Mouse (Mus musculus) midbrain, embryonic 12.5 days (tissue): ENCODE measurements around the gene Tmem189. TPM values are rescaled to one million over a fixed set of nuclear protein-coding genes. Genes with fewer than 3 reads are reported as not detected.
"Not testable (repeated sequence)": the region's sequence is repeated elsewhere in the genome, so short reads cannot be mapped to it uniquely, and the experiment has no call there.

Source experiments
- ATAC-seq: fragments of 200-750 bp; cut with Nextera tagmentation; 2 replicates; pipeline ENCODE4 v1.8.0; 2017; ENCODE audit warnings: low read depth, moderate TSS enrichment, moderate library complexity; ENCODE audit not compliant: low FRiP score
- H3K27ac ChIP-seq: fragments of 300-500 bp; sonication (generic); replicated peaks from 2 replicates; pipeline ENCODE4 v1.5.1; 2016; ENCODE audit warnings: mild to moderate bottlenecking
- H3K27me3 ChIP-seq: fragments of 300-500 bp; sonication (generic); 2 replicates; pipeline ENCODE4 v1.6.1; 2016; ENCODE audit warnings: mild to moderate bottlenecking
- H3K36me3 ChIP-seq: fragments of 300-500 bp; sonication (generic); 2 replicates; pipeline ENCODE4 v1.6.1; 2016
- H3K4me1 ChIP-seq: fragments of 300-500 bp; sonication (generic); 2 replicates; pipeline ENCODE4 v1.6.1; 2016
- H3K4me2 ChIP-seq: fragments of 300-500 bp; sonication (generic); replicated peaks from 2 replicates; pipeline ENCODE4 v1.6.1; 2016; ENCODE audit warnings: mild to moderate bottlenecking, moderate library complexity
- H3K4me3 ChIP-seq: fragments of 300-500 bp; sonication (generic); 2 replicates; pipeline ENCODE4 v1.5.1; 2016; ENCODE audit warnings: mild to moderate bottlenecking
- H3K9ac ChIP-seq: fragments of 300-500 bp; sonication (generic); replicated peaks from 2 replicates; pipeline ENCODE4 v1.6.1; 2016; ENCODE audit warnings: mild to moderate bottlenecking, moderate library complexity
- H3K9me3 ChIP-seq: fragments of 300-500 bp; sonication (generic); 2 replicates; pipeline ENCODE4 v1.6.1; 2016; ENCODE audit warnings: mild to moderate bottlenecking
- WGBS: fragments of 180-500 bp; shearing (Covaris S2); methylation state at CpG from one replicate; pipeline ENCODE4 v1.1.7; 2016; 5-methylcytosine and 5-hydroxymethylcytosine counted together
- polyA plus RNA-seq: library from polyadenylated mRNA; unstranded; fragments of >200 nt; fragmentation: Nextera tagmentation; extraction: Ambion mirVana; gene quantifications from 2 replicates; pipeline ENCODE4 v1.2.1, GENCODE M21; 2016

The Tmem189 gene
- polyA plus RNA-seq, 1 experiment from 2014 or later: 36.5 TPM

DNA sequence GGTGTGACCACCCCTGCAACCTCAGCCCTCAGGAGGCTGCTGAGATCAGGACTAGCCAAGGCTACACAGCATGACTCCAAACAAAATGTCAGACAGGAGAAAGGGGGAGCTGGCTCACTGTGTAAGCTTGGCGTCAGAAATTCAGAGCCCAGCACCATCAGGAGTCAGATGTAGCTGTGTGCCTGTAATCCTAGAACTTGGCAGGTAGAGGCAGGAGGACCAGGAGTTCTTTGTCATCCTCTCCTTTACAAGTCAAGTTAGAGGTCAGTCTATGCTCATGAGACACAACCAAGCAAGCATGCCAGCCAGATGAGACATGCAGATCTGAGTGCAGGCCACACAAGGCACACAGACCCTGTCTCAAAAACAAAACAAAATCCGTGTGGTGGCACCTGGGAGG is 64.0 kb downstream of the Tmem189 start:
- Histone ChIP-seq H3K4me1 (peaks cover 40% of the 10 kb centered on the region), H3K27me3 (no peaks in the 10 kb centered on the region), H3K4me3 (no peak overlapping the region), H3K27ac (no peak overlapping the region), H3K9ac (no peak overlapping the region), H3K36me3 (0 out of 2 replicates have a peak, but pooled peaks cover 22% of the 10 kb centered on the region), H3K4me2 (no peak overlapping the region), H3K9me3 (no peaks in the 10 kb centered on the region)
- no peak for ATAC-seq
- 65% methylated on average over 2 of the region's 2 CpGs for WGBS

DNA sequence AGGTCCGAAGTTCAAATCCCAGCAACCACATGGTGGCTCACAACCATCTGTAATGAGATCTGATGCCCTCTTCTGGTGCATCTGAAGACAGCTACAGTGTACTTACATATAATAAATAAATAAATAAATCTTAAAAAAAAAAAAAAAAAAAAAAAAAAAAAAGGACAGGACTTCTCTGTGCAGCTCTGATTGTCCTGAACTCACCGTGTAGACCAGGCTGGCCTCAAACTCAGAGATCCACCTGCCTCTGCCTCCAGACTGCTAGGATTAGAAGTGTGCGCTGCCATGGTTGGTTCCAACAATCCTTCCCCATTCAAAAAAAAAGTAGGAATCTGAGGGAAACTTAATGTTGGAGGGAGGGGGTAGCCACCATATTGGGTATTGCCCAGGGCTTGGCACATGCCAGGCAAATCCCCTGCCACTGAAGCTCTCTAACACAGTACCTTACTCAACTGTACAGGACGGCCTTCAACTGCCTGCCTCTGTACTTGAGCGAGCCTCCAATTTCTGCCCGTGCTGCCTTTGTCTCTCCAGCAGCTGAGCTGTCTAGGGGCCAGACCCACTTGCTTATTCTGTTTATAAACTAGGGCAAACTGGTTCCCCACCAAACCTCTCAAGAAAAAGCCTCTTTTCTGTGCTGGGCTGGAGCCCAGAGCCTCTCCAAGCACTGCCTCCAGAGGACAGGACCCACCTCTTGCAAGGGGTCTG is 65.1 kb downstream of the Tmem189 start:
- Histone ChIP-seq H3K27ac (no peak overlapping the region), H3K4me1 (peaks cover 28% of the 10 kb centered on the region), H3K36me3 (0 out of 2 replicates have a peak, but pooled peaks cover 22% of the 10 kb centered on the region), H3K4me2 (no peak overlapping the region), H3K9me3 (no peaks in the 10 kb centered on the region), H3K4me3 (no peak overlapping the region), H3K27me3 (no peaks in the 10 kb centered on the region), H3K9ac (no peak overlapping the region)
- ATAC-seq: no peak
- 92% methylated on average over 5 of the region's 6 CpGs for WGBS

DNA sequence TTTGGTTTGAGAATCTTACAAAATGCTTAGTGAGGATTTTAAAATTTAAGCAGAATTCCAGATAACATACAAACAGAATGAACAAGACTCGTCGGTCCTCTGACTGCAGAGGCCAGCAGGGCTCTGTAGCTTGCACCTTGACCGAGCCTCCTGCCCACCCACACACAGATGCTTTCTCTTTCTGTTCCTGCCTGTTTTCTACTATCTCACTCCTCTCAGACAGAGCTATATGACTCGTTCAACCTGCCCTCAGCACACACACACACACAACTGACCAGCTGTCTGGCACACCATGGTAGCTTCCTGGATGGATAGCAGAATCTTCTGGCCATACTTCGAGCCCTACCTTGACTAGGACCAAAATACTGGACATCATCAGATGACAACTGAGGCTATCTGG is 66.7 kb downstream of the Tmem189 start:
- H3K9me3 ChIP-seq: no peaks in the 10 kb centered on the region
- 84% methylated on average over 5 of the region's 5 CpGs for WGBS
- 0 out of 2 replicates have a peak, but pooled peaks cover 8% of the 10 kb centered on the region for H3K36me3 ChIP-seq
- no peaks in the 10 kb centered on the region for H3K27me3 ChIP-seq
- no peak for ATAC-seq
- peaks cover 24% of the 10 kb centered on the region; the same call in 1 of the 2 replicates for H3K4me1 ChIP-seq
- H3K9ac ChIP-seq: no peak overlapping the region
- no peak overlapping the region for H3K4me3 ChIP-seq
- H3K27ac ChIP-seq: no peak overlapping the region
- no peak overlapping the region for H3K4me2 ChIP-seq

DNA sequence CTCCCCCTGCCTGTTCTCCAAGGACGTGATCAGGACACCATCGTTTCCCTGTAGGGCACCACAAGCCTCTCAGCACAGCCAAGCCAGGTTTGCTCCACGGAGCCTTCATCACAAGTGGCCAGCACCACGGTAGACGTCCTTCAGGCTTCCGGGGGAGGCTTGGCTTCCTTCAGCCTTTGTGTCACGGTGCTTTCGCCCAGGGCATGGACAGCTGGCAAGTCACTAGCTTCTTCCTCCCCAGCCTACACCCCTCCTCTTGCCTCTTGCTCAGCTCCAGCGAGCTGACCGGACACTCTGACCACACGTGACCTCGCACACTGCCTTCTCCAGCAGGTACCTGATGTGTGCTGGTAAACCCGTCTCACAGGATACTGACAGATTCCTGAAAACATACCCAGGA is 67.3 kb downstream of the Tmem189 start:
- WGBS: 87% methylated on average over 13 of the region's 13 CpGs
- H3K4me2 ChIP-seq: no peak overlapping the region
- H3K4me1 ChIP-seq: peaks cover 24% of the 10 kb centered on the region; the same call in 1 of the 2 replicates
- H3K4me3 ChIP-seq: no peak overlapping the region
- no peak overlapping the region for H3K9ac ChIP-seq
- peaks cover 8% of the 10 kb centered on the region for H3K36me3 ChIP-seq
- no peaks in the 10 kb centered on the region for H3K27me3 ChIP-seq
- ATAC-seq: no peak
- H3K27ac ChIP-seq: no peak overlapping the region
- no peaks in the 10 kb centered on the region for H3K9me3 ChIP-seq

DNA sequence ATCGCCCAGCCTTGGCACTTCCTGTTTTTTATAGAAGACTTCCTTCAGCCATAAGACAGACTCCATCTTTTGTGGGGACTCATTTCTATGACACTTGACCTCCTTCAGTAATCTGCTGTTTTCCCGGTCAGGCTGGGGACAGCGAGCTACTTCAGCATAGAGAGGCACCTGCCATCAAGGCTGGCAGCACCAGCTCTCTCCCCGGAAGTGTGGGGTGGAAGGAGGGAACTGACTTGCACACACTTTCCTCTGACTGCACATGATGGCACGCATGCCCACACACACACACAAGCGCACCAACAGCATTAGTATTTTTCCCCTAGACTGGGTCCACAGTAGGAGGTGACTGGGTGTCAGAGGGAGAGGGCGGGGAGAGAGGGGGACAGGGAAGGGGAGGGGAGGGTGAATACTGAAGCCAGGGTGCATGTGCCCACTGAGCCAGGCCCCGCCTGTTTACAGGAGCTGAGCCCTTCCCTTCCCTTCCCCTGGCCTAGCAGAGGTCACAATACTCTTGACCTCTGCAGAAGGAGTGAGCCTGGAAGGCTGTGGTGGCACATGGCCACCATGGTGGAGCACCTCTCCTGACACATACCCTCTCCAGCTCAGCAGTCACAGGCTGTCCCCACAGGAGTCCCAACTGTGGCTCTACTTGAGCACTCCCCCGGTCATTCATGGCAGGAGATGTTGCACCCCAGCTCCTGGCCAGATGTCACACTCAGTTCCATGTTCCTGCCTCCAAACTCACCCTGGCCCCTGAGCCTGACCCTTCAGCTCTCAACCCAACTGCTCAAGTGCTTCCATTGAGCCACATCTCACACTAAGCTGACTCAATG is 68.2 kb downstream of the Tmem189 start:
- no peak overlapping the region for H3K9ac ChIP-seq
- WGBS: 82% methylated on average over 8 of the region's 9 CpGs
- no peaks in the 10 kb centered on the region for H3K9me3 ChIP-seq
- H3K27ac ChIP-seq: no peak overlapping the region
- ATAC-seq: no peak
- no peak overlapping the region for H3K4me2 ChIP-seq
- no peak overlapping the region for H3K4me3 ChIP-seq
- H3K27me3 ChIP-seq: no peaks in the 10 kb centered on the region
- peaks cover 12% of the 10 kb centered on the region for H3K36me3 ChIP-seq
- peaks cover 22% of the 10 kb centered on the region; the same call in 1 of the 2 replicates for H3K4me1 ChIP-seq

DNA sequence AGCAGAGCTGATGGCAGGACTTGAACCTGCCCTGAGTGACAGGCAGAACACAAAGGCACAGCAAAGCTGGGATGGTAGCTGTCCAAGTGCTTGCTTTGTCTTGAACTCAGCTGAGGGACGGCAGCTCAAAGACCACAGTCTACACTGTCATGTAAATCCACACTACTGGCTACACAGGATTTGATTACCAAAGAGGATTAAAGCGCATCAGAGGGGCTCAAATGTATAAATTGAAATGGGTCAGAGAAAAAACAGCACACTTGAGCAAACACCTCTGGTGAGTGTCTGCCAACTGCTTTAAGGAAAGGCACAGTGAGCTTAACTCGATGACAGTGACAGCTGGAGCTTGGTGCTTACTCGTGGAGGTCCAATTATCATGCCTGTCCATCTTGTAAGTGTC is 72.2 kb downstream of the Tmem189 start:
- Histone ChIP-seq H3K27me3 (no peaks in the 10 kb centered on the region), H3K4me1 (peaks cover 18% of the 10 kb centered on the region; the same call in 1 of the 2 replicates), H3K36me3 (peaks cover 51% of the 10 kb centered on the region), H3K4me3 (no peak overlapping the region), H3K9ac (no peak overlapping the region), H3K27ac (0 out of 2 replicates have a peak overlapping the region, but pooled peaks have one; percentile 42), H3K4me2 (no peak overlapping the region), H3K9me3 (no peaks in the 10 kb centered on the region)
- ATAC-seq: peak; percentile 12; the same call in 1 of the 2 replicates
- WGBS: 30% methylated on average over 4 of the region's 4 CpGs

DNA sequence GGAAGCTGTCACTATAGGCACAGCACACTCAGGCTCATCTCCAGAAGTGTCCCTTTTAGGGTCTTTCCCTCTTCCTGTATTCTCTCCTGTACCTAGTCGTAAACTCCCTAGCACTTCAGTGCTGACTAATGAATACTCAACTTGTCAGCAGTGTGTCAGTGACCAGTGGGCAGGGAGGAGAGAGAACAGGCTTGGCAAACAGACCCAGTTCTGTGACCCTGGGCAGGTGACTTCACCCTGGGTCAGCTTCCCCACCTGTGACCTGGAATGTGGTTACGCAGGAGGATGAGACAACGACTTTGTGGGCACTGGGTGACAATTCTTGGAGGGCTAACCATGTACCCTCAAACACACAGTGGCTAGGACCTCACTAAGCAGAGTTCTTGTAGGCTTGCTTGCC is 72.6 kb downstream of the Tmem189 start:
- Histone ChIP-seq H3K4me1 (peaks cover 18% of the 10 kb centered on the region; the same call in 1 of the 2 replicates), H3K4me2 (no peak overlapping the region), H3K9ac (no peak overlapping the region), H3K27ac (0 out of 2 replicates have a peak overlapping the region, but pooled peaks have one; percentile 42), H3K36me3 (peaks cover 55% of the 10 kb centered on the region), H3K4me3 (no peak overlapping the region), H3K27me3 (no peaks in the 10 kb centered on the region), H3K9me3 (no peaks in the 10 kb centered on the region)
- 100% methylated on average over 3 of the region's 3 CpGs for WGBS
- ATAC-seq: no peak

DNA sequence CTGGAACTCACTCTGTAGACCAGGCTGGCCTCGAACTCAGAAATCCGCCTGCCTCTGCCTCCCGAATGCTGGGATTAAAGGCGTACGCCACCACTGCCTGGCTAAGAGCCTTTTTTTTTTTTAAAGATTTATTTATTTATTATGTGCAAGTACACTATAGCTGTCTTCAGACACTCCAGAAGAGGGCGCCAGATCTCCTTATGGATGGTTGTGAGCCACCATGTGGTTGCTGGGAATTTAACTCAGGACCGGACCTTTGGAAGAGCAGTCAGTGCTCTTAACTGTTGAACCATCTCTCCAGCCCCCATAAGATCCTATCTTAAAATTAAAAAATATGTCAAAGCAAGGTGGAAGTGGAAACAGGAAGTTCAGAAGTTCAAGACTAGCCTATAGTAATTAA is 76.3 kb downstream of the Tmem189 start:
- not testable (repeated sequence) for ATAC-seq, H3K27ac ChIP-seq, H3K9me3 ChIP-seq, H3K9ac ChIP-seq, H3K4me2 ChIP-seq, H3K4me3 ChIP-seq, H3K4me1 ChIP-seq, H3K27me3 ChIP-seq
- H3K36me3 ChIP-seq: peaks cover 74% of the 10 kb centered on the region
- WGBS: 94% methylated on average over 7 of the region's 7 CpGs

DNA sequence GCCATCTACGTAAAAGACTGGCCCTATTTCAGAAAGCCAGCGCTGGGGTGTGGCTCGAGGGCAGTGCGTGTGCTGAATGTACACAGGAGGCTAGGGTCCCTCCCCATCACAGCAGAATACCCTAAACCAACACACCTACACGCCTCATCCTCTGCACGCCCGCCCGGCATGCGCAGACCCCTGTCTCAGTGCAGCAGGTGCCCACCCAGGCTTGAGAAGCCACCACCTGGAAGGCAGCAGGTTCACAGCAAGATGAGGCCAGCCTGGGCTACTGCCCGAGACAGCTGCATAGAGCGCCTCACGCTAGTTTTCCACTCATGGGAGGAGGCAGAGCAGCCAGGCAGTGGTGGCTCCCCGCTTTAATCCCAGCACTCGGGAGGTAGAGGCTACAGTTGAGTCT is 77.5 kb downstream of the Tmem189 start:
- no peak for ATAC-seq
- H3K36me3 ChIP-seq: peaks cover 75% of the 10 kb centered on the region

DNA sequence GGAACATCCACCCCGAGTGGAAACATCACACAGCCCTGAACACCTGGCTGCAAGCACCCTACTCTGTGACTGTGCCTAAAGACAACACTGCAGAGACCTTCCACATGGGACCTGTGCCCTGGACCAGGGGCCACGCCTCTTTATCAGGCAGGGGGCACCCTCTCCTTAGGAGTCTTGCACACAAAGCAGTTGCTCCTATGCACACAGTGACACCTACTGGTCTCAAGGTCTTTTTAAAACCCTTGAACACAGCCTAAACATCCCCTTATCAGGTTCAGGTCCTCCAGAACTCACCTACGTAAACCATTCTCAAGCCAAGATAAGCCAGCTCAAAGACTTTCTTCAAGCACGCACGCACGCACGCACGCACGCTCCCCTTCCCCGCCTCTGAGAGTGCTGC is 78.3 kb downstream of the Tmem189 start:
- Histone ChIP-seq H3K36me3 (peaks cover 75% of the 10 kb centered on the region), H3K9me3 (no peaks in the 10 kb centered on the region), H3K4me2 (no peak overlapping the region), H3K9ac (no peak overlapping the region), H3K27me3 (no peaks in the 10 kb centered on the region), H3K27ac (no peak overlapping the region), H3K4me1 (no peaks in the 10 kb centered on the region), H3K4me3 (no peak overlapping the region)
- ATAC-seq: no peak
- 94% methylated on average over 10 of the region's 10 CpGs for WGBS

More for the DNA sequence above, 77.5 kb downstream of the Tmem189 start:
- Histone ChIP-seq H3K27ac (no peak overlapping the region), H3K4me2 (no peak overlapping the region), H3K9me3 (no peaks in the 10 kb centered on the region), H3K4me1 (no peaks in the 10 kb centered on the region), H3K27me3 (no peaks in the 10 kb centered on the region), H3K9ac (no peak overlapping the region), H3K4me3 (no peak overlapping the region)
- 96% methylated on average over 14 of the region's 14 CpGs for WGBS

DNA sequence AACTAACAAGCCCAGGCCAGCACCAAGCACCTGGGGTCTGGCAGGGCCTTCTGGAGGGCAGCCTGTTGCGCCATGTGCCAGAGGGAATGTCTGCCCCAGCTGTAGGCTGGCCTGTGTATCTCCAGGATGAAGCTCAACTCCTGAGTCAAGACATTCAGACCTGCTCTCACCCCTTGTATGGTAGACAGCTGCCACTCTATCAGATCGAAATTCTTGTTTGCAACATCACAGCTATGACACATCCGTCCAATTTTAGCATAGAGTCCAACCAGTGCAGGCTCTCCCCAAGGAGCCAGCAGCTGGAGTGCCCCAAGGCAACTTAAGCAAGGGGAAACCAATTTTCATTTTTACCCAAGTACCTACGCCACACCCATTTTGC is 82.9 kb downstream of the Tmem189 start:
- ATAC-seq: no peak
- Histone ChIP-seq H3K9ac (no peak overlapping the region), H3K27me3 (0 out of 2 replicates have a peak, but pooled peaks cover 6% of the 10 kb centered on the region), H3K9me3 (no peaks in the 10 kb centered on the region), H3K27ac (no peak overlapping the region), H3K4me2 (no peak overlapping the region), H3K4me3 (no peak overlapping the region), H3K36me3 (peaks cover 30% of the 10 kb centered on the region), H3K4me1 (peaks cover 2% of the 10 kb centered on the region; the same call in 1 of the 2 replicates)
- 90% methylated on average over 4 of the region's 4 CpGs for WGBS
